Mouse (Mus musculus): Measurements from ENCODE around the gene Adarb1.

DNA sequence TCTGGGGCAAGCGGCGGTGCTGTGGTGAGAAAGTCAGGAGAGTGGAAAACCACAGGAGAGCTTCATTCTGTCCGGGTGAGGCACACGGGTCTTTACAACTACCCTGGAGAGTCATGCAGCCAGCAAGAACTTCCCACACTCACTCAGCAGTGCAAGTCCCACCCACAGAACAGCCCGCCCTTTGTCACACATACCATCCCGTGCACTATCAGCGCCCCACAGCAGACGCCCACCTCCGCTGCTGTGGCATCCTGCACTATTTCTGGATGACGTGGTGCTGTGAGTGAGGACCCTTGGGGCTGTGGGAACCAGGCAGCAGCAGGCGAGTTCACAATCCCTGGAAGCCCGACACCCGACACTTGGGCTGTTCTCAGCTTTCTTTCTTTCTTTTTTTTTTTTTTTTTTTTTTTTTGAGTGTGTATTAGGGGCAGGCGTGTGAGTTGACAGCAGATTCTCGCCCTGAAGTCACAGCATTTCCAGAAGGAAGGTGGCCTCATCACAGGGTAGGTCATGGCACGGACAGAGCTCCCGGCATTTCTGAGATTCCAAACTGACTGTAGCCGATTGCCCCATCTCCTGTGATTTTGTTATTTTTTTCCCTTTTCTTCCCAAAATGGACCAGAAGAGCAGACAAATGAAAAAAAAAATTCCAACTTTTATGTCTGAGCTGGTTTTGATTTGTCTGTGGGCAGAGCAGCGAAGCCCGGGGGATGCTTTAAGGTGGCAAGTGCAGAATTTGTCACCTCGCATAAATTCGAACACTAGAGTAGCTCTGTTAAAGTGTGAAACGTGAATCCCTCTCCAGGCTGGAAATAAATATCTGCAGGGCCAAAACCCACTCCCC lies 31.5 kb upstream of the Adarb1 start:
- no peak for TF ChIP-seq CTCF (IDR thresholded peaks at IDR 0.05; ENCODE audit: borderline replicate concordance, extremely low read depth, insufficient read depth, insufficient read length)
- TF ChIP-seq POLR2A (IDR thresholded peaks at IDR 0.05; ENCODE audit: borderline replicate concordance, extremely low read depth, insufficient read depth, insufficient read length, poor library complexity, severe bottlenecking): no peak

Data from brain, embryonic 14.5 days (tissue).